Mouse (Mus musculus): ENCODE results near the gene Gm20831.
"Not testable (repeated sequence)": the region's sequence is repeated elsewhere in the genome, so short reads cannot be mapped to it uniquely, and the experiment has no call there.

Gm20831 gene

GRCm38 (mm10) chrY:17874441-17874840, at the start of gene Gm20831, which contains the start of gene Gm20772:
Gene Gm20831 (plus strand): TSS chrY:17874741.
Gene Gm20772 (plus strand): TSS chrY:17874741.
- not testable (repeated sequence) for DNase-seq (ENCODE audit: low read depth, low spot score)

GRCm38 (mm10) chrY:17846166-17846565, 28.4 kb upstream of the Gm20831 start, which contains the start of gene Gm21904:
Gene Gm21904 (minus strand): TSS chrY:17846266.
- DNase-seq (ENCODE audit: low read depth, low spot score), result not testable (repeated sequence)

GRCm38 (mm10) chrY:17937230-17937629, 62.7 kb downstream of the Gm20831 start, which contains the start of gene Srsy:
Gene Srsy (minus strand): TSS chrY:17937330.
- not testable (repeated sequence) for DNase-seq (ENCODE audit: low read depth, low spot score)

Measured in WW6 (cell line).